Mouse (Mus musculus) Patski (cell line): Measurements from ENCODE around the gene Trmt2b. TPM values are rescaled to one million over a fixed set of nuclear protein-coding genes. Genes with fewer than 3 reads are reported as not detected.
A peak's percentile ranks its signal among the peaks of the same experiment; 100 is the strongest.
"Not testable (repeated sequence)": the region's sequence is repeated elsewhere in the genome, so short reads cannot be mapped to it uniquely, and the experiment has no call there.

ENCODE experiments used
- ATAC-seq: fragments of 100-300 bp; one replicate; pipeline ENCODE4 v1.8.0; 2021
- CTCF ChIA-PET: fragments of 350-600 bp; sonication (Branson Sonifier 250); formaldehyde crosslinking; loops from one replicate; lab custom pipeline; 2022; ENCODE audit warnings: inconsistent platforms; lab: Charles Lee
- POLR2A ChIA-PET: fragments of 350-600 bp; sonication (Branson Sonifier 250); formaldehyde crosslinking; loops from one replicate; lab custom pipeline; 2022; ENCODE audit warnings: antibody characterized with exemption, inconsistent platforms; lab: Charles Lee
- DNase-seq: peaks from one replicate; pipeline ENCODE4 v3.0.0-alpha.2; 2011; ENCODE audit warnings: low read depth, low spot score
- H3K27me3 ChIP-seq: fragments of 371-371 bp; one replicate; pipeline ENCODE4 v1.5.1; 2021
- CTCF ChIP-seq: fragments of 100-300 bp; IDR thresholded peaks from one replicate; pipeline ENCODE4 v1.5.1; 2021
- in situ Hi-C: fragments of 300-500 bp; cut with MboI; formaldehyde crosslinking; loops from 3 replicates; pipeline ENCODE4 v1.11.1; 2018; ENCODE audit warnings: low pct_unique_long_range_greater_than_20kb, mixed read lengths
- polyA plus RNA-seq: library from polyadenylated mRNA; unstranded; gene quantifications from one replicate; pipeline ENCODE4 v1.2.3, GENCODE M21; 2021

Gene Trmt2b
- 19.6 TPM for polyA plus RNA-seq

DNA sequence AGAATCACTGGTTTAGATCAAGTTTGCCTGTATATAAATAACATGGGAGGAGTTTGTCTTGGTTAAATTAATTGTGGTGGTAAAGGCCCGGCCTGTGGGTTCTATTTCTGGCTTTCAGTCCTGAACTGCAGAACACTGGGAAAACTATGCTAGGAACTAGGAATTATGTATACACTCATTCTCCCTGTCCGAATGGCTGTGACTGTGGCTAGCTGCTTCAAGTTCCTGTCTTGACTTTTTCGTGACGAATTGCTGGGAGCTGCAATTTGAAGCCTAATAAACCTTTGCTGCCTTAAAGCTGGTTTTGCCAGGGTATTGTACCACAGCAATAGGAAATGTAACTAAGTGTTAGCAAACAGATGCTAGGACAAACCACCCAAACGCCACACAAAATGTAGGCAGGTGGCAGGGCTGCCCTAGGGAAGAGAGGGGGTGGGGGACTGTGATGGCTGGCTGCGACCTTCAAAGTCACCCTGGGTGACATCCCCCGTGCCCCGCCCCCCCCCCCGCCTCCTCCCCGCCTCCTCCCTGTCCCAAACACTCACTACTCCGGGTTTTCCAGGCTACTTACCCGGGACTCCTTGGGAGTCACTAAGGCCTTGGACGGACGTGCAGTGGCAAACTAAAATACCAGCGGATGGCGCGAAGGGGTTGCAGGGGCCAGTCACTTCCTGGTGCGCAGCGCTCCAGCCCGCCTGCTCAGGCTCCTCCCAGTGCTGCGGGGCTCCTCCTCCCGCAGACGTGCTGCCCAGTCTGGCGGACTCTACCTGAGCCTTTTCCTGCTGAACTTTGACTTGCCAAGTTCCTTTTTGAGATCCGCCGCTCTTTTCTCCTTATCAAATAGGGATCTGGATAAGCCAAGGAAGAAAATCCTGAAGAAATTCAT is at the start of gene Trmt2b:
TSS of gene Trmt2b (minus strand) at position 710 of the 886 bp plus-strand sequence.
- no peaks in the 10 kb centered on the region for H3K27me3 ChIP-seq
- POLR2A ChIA-PET = interaction anchor here (0.9 kb wide), 1 partner anchor 15 kb away, joined by 4 read pairs; no protein-coding TSS in a partner anchor
- in situ Hi-C loops = loop anchor here (5.0 kb wide), 1 partner anchor 36 kb away; no protein-coding TSS in a partner anchor
- no peak for TF ChIP-seq CTCF
- no peak for DNase-seq
- ATAC-seq = peak; percentile 95
- CTCF ChIA-PET = interaction anchor here (1.2 kb wide), 1 partner anchor 13 kb away, joined by 3 read pairs; no protein-coding TSS in a partner anchor

DNA sequence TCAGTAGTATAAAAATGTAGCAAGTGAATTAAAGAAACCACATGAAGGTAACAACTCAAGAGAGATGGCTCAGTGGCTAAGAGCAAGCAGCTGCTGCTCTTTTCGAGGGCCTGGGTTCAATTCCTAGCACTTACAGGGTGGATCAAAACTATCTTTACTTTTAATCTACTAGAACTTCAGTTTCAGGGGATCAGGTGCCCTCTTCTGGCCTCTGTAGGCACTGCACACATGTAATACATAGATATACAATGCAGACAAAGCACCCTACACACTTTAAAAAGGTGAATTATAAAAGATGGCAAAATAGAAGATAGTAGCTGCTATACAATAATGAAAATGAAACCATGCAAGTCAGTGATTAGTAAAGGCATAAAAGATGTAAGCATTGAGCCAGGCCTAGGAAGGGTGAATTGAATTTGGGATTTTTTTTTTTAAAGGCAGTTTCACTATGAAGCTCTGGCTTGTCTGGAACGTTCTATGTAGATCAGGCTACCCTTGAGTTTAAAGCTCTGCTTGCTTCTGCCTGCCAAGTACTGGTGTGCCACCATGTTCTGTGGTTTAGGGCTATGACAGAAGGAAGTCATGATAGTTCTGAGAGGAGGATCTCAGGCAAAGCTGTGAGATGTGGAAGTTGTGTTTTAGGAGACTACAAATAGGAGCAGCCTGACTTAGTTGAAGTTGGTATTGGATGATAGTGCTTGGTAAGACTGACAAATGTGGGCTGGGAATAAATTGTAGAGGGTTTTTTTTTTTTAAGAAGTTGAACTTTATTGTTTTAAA is 42.6 kb upstream of the Trmt2b start:
- H3K27me3 ChIP-seq = peaks cover 3% of the 10 kb centered on the region
- ATAC-seq (no peak), DNase-seq (no peak)
- ChIA-PET POLR2A (no interaction called here), CTCF (interaction anchor here (0.7 to 1.5 kb wide), 12 partner anchors 9 to 253 kb away, joined by 3 to 6 read pairs (median 3); no protein-coding TSS in a partner anchor)
- in situ Hi-C loops = loop anchor here (5.0 to 10.0 kb wide), 2 partner anchors 182 to 255 kb away; no protein-coding TSS in a partner anchor
- TF ChIP-seq CTCF = peak; percentile 65

DNA sequence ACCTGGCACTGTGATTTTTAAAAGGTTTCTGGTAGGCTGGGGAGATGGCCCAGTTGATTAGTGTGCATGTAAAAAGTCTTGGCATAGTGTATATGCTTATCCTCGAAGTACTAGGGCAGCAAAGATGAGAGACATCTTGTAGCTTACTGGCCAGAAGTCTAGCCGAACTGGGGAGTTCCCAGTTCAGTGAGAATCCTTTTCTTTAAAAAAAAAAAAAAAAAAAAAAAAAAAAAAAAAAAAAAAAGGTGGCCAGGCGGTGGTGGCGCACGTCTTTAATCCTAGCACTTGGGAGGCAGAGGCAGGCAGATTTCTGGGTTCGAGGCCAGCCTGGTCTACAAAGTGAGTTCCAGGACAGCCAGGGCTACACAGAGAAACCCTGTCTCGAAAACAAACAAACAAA is 34.4 kb upstream of the Trmt2b start:
- ATAC-seq, H3K27me3 ChIP-seq, CTCF ChIA-PET, DNase-seq: not testable (repeated sequence)
- in situ Hi-C loops = loop anchor here (5.0 to 10.0 kb wide), 2 partner anchors 34 to 246 kb away; partner anchors contain the start of gene Trmt2b
- POLR2A ChIA-PET = interaction anchor here (0.6 kb wide), 2 partner anchors 70 to 256 kb away, joined by 3 to 5 read pairs; no protein-coding TSS in a partner anchor

DNA sequence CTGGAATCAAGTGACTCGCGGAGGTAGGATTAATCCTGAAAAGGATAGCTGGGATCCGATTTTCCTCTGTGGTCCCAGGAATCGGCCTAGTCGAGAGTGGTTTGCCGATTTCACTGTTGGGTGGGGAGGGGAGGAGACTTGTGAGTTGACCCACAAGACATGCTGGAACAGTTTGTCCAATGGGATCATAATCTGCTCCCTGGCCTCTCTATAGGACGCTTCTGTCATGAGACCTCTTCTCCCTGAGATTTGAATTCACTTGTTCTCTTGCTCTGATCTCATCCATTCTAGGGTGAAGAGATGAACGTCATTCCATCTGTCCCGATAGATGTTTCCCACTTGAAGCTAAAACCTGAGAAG is 31.5 kb upstream of the Trmt2b start:
- no peak for TF ChIP-seq CTCF
- ATAC-seq = peak; percentile 29
- peaks cover 3% of the 10 kb centered on the region for H3K27me3 ChIP-seq
- in situ Hi-C loops = no loop called here
- ChIA-PET CTCF (interaction anchor here (1.3 kb wide), 1 partner anchor 25 kb away, joined by 3 read pairs; no protein-coding TSS in a partner anchor), POLR2A (no interaction called here)
- DNase-seq = no peak

DNA sequence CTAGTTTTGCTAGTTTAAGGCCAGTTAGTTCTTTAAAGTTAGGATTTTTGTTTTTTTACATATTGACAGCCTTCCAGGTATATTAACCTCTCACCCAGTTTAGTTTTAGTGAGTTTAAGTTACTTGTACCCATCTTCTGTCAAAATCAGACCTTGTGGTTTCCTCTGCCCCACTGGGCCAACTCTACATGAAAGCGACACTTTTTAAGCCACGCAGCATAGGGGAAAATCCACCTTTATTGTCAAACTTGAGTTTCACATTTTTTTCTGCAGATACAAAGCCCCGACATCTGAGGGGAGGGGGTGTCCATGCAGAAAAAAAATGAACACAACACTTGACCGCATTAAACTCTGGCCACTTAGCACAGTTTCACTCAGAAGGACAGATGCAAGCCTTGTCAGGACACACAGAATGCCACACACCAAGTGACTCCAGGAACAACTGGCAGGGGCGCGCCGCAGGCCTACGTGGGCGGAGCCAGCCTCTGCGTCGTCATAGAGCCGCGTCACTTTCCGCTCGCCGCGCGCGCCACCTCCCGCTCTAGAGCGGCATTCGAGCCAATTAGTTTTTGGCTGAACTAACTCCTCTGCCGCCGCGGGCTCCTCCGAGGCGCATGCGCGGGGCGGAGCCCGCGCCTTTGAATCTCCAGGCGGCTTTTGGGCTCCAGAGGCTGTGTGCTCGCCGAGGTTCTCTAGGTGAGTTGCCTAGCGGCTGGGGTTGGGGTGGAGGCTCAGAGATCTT is 30.9 kb upstream of the Trmt2b start, which contains the start of gene Cenpi:
TSS of gene Cenpi (plus strand) at position 551 of the 741 bp plus-strand sequence.
- in situ Hi-C loops = no loop called here
- peak; percentile 97 for ATAC-seq
- no peak for DNase-seq
- ChIA-PET CTCF (interaction anchor here (1.3 kb wide), 1 partner anchor 26 kb away, joined by 3 read pairs; no protein-coding TSS in a partner anchor), POLR2A (no interaction called here)
- H3K27me3 ChIP-seq = peaks cover 3% of the 10 kb centered on the region
- TF ChIP-seq CTCF = no peak

DNA sequence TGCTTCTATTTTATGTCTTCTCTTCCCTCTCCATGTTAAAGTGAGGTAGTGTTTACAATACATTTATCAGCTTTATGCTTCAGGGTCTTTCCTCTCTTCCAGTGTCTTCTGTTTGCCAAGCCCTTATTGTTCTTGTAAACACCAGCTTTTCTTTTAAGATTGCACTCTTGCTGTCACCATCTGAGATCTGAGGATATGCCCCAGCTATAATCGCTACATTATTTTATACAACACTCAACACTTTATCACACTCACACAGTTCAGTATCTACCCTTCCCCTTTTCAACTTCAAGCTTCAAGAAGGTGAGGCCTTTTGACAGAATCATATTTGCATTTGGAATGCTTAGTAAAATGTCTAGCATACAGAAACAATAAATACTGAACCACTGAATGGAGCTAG is 26.5 kb upstream of the Trmt2b start:
- TF ChIP-seq CTCF = no peak
- ChIA-PET CTCF (interaction anchor here (1.4 kb wide), 1 partner anchor 14 kb away, joined by 5 read pairs; no protein-coding TSS in a partner anchor), POLR2A (interaction anchor here (1.2 kb wide), 1 partner anchor 28 kb away, joined by 4 read pairs; no protein-coding TSS in a partner anchor)
- ATAC-seq (no peak), DNase-seq (no peak)
- in situ Hi-C loops = no loop called here
- H3K27me3 ChIP-seq = peaks cover 12% of the 10 kb centered on the region

DNA sequence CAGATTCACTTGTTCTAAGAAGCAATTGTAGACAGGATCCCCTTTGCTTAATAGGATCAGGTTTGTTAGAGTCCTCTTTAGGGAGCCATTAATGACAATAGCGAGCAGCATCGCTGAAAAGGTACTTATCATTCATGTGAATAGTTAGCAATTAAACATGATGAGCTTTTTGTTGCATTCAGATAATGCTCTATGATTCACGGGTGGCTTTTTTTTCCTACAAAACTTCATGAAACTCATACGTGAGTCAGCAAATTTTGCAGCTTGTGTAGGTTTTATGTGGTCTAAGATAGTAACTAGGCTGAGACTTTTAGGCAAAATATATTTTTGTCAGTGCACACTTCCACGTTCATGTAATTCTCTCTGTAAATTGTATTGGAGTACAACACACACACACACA is 23.4 kb upstream of the Trmt2b start:
- H3K27me3 ChIP-seq = peaks cover 10% of the 10 kb centered on the region
- in situ Hi-C loops = no loop called here
- no peak for ATAC-seq
- DNase-seq = no peak
- TF ChIP-seq CTCF = no peak
- ChIA-PET POLR2A (no interaction called here), CTCF (interaction anchor here (1.0 to 2.5 kb wide), 2 partner anchors 10 to 19 kb away, joined by 3 to 9 read pairs; no protein-coding TSS in a partner anchor)

DNA sequence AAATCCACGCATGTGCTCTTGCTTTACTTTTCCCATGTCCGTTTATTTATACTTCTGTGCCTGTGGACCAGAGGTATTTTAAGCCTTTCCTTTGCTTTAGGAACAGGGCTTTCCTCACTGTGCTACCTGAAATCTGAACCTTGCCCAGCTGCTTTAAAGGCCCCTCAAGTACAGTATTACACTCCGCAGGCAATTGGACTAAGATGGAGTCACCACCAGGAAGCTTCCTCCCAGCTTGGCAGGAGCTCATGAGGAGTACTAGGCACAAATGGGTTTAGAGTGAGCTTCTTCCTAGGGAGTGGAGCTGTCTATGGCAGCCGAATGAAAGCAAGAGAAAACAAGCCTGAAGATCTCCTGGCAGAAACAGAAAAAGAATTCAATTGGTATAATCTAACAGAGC is 20.4 kb upstream of the Trmt2b start:
- H3K27me3 ChIP-seq = peaks cover 14% of the 10 kb centered on the region
- ATAC-seq (no peak), DNase-seq (no peak)

DNA sequence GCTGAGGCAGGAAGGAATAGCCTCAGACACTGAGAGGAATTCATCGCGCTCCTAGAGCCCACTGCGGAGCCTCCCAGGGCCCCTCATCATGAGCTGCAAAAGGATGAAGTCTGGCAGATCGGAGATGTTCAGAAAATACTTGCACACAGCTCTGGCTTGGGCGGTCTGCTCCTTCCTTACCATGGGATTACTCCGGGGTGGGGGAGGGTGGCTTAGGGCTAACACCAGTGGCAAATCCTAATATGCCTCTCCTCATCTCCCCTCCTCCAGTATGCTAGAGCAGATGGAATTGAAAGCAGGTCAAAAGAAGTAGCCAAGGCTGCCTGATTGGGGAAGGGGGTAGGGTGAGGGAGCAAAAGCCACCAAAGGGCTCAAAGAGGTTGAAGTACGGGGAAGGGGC is 20.0 kb upstream of the Trmt2b start:
- peaks cover 14% of the 10 kb centered on the region for H3K27me3 ChIP-seq
- CTCF ChIA-PET = interaction anchor here (1.5 kb wide), 1 partner anchor 8 kb away, joined by 3 read pairs; no protein-coding TSS in a partner anchor
- ATAC-seq (no peak), DNase-seq (no peak)
- POLR2A ChIA-PET = interaction anchor here (0.7 kb wide), 1 partner anchor 450 kb away, joined by 3 read pairs; no protein-coding TSS in a partner anchor
- TF ChIP-seq CTCF = no peak
- in situ Hi-C loops = no loop called here

More for the DNA sequence above, 20.4 kb upstream of the Trmt2b start:
- ChIA-PET CTCF (interaction anchor here (1.5 kb wide), 1 partner anchor 8 kb away, joined by 3 read pairs; no protein-coding TSS in a partner anchor), POLR2A (interaction anchor here (0.7 kb wide), 1 partner anchor 449 kb away, joined by 3 read pairs; no protein-coding TSS in a partner anchor)
- TF ChIP-seq CTCF = no peak
- in situ Hi-C loops = no loop called here
